Mouse (Mus musculus): ENCODE measurements around the gene Gm20388. TPM values are rescaled to one million over a fixed set of nuclear protein-coding genes. Genes with fewer than 3 reads are reported as not detected.

Gene Gm20388
- total RNA-seq, 2 experiments from 2014 or later: 4.4 to 7.8 TPM

GRCm38 (mm10) chr8:120494903-120495302 is 584.3 kb downstream of the Gm20388 start:
- no peak for DNase-seq (ENCODE audit: low spot score in 2 of 2)

GRCm38 (mm10) chr8:120495461-120495860 is 584.8 kb downstream of the Gm20388 start:
- DNase-seq (ENCODE audit: low spot score in 2 of 2): no peak

GRCm38 (mm10) chr8:120496478-120496877 is 585.8 kb downstream of the Gm20388 start:
- DNase-seq (ENCODE audit: low spot score in 2 of 2): no peak

GRCm38 (mm10) chr8:120497503-120497946 is 586.9 kb downstream of the Gm20388 start:
- no peak for DNase-seq (ENCODE audit: low spot score in 2 of 2)

- DNase-seq (ENCODE audit: low spot score in 2 of 2): no peak
Observed at GRCm38 (mm10) chr8:120498349-120498831, 587.7 kb downstream of the Gm20388 start.

GRCm38 (mm10) chr8:120498926-120499605 is 588.4 kb downstream of the Gm20388 start:
- DNase-seq (ENCODE audit: low spot score in 2 of 2): peak; percentile 60 to 68

- DNase-seq (ENCODE audit: low spot score in 2 of 2): no peak
Observed at GRCm38 (mm10) chr8:120500701-120501261, 590.1 kb downstream of the Gm20388 start.

GRCm38 (mm10) chr8:120501426-120501825 is 590.8 kb downstream of the Gm20388 start:
- DNase-seq (ENCODE audit: low spot score in 2 of 2): no peak

- no peak for DNase-seq (ENCODE audit: low spot score in 2 of 2)
Observed at GRCm38 (mm10) chr8:120502428-120502827, 591.8 kb downstream of the Gm20388 start.

- DNase-seq (ENCODE audit: low spot score in 2 of 2): no peak
Observed at GRCm38 (mm10) chr8:120504251-120505081, 593.8 kb downstream of the Gm20388 start.

GRCm38 (mm10) chr8:120505082-120505511 is 594.5 kb downstream of the Gm20388 start:
- DNase-seq (ENCODE audit: low spot score in 2 of 2): no peak

- DNase-seq (ENCODE audit: low spot score in 2 of 2): no peak
Observed at GRCm38 (mm10) chr8:120505619-120506310, 595.1 kb downstream of the Gm20388 start.

GRCm38 (mm10) chr8:120506562-120506961 is 595.9 kb downstream of the Gm20388 start:
- no peak for DNase-seq (ENCODE audit: low spot score in 2 of 2)

- DNase-seq (ENCODE audit: low spot score in 2 of 2): no peak
Observed at GRCm38 (mm10) chr8:120507290-120507689, 596.6 kb downstream of the Gm20388 start.

- DNase-seq (ENCODE audit: low spot score in 2 of 2): no peak
Observed at GRCm38 (mm10) chr8:120509136-120510034, 598.7 kb downstream of the Gm20388 start.

- DNase-seq (ENCODE audit: low spot score in 2 of 2): no peak
Observed at GRCm38 (mm10) chr8:120510035-120510416, 599.4 kb downstream of the Gm20388 start.

- no peak for DNase-seq (ENCODE audit: low spot score in 2 of 2)
Observed at GRCm38 (mm10) chr8:120510863-120511457, 600.3 kb downstream of the Gm20388 start.

- no peak for DNase-seq (ENCODE audit: low spot score in 2 of 2)
Observed at GRCm38 (mm10) chr8:120511737-120512136, 601.1 kb downstream of the Gm20388 start.

GRCm38 (mm10) chr8:120512326-120512725 is 601.7 kb downstream of the Gm20388 start:
- no peak for DNase-seq (ENCODE audit: low spot score in 2 of 2)

GRCm38 (mm10) chr8:120513145-120513544 is 602.5 kb downstream of the Gm20388 start:
- DNase-seq (ENCODE audit: low spot score in 2 of 2): no peak
